Mouse (Mus musculus): ENCODE results near the gene Gtsf1l. TPM values are rescaled to one million over a fixed set of nuclear protein-coding genes. Genes with fewer than 3 reads are reported as not detected.
A peak's percentile ranks its signal among the peaks of the same experiment; 100 is the strongest.
"Not testable (repeated sequence)": the region's sequence is repeated elsewhere in the genome, so short reads cannot be mapped to it uniquely, and the experiment has no call there.

The Gtsf1l gene
- total and polyA plus RNA-seq, 3 experiments: 0.38 TPM; not detected in 2

DNA sequence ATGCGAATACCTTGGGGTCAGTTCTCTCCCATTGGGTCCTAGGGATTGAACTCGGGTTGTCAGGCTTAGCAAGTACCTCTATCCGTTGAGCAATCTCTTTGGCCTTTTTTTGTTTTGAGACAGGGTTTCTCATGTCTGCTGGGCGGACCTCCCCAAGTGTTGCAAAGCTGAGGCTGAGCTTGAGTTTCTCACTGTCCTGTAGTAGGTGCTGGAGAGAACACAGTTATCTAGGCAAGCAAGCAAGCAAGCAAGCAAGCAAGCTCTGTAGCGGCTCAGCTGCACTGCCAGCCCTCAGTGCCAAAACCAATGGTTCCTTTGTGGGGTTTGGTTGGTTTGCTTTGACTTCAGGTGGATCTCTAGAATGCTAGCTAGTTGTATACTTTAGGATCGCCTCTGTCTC lies 27.0 kb downstream of the Gtsf1l start:
- Histone ChIP-seq H3K27me3 (ENCODE audit: insufficient read depth, low read length) (no peaks in the 10 kb centered on the region), H3K36me3 (replicated peaks) (peaks cover 87% of the 10 kb centered on the region), H3K4me3 (ENCODE audit: low read depth, low read length) (no peak overlapping the region), H3K9me3 (replicated peaks) (no peaks in the 10 kb centered on the region), H3K4me1 (ENCODE audit: insufficient read depth, low read depth, low read length) (peaks cover 55% of the 10 kb centered on the region)
- no peak for ATAC-seq (ENCODE audit: extremely low read depth, insufficient number of reproducible peaks, low FRiP score, poor library complexity, severe bottlenecking)
- no peak for DNase-seq (ENCODE audit: low spot score)
- TF ChIP-seq POLR2AphosphoS5 (IDR thresholded peaks at IDR 0.05; ENCODE audit: insufficient replicate concordance, low read depth, low read length) (no peak), GATA1 (IDR thresholded peaks at IDR 0.05; ENCODE audit: borderline replicate concordance, low read length) (no peak), GATA2 (IDR thresholded peaks at IDR 0.05; ENCODE audit: borderline replicate concordance, low read depth, low read length) (no peak), TAL1 (conservative IDR thresholded peaks at IDR 0.05; ENCODE audit: low read depth, low read length) (no peak), CTCF (IDR thresholded peaks at IDR 0.05; ENCODE audit: low read depth, low read length) (no peak)

DNA sequence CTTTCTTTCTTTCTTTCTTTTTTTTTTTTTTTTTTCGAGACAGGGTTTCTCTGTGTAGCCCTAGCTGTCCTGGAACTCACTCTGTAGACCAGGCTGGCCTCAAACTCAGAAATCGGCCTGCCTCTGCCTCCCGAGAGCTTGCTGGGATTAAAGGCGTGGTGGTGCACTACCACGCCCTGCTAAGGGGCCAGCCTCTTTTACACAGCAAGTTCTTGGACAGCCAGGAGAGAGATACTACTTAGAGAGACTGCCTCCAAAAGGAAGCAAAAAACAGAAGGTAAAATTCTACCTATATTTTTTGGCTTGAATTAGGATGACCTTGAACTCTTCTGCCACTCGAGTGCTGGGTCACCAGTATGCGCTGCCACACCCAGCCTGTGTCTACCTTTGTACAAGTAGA lies 28.7 kb downstream of the Gtsf1l start:
- not testable (repeated sequence) for H3K4me3 ChIP-seq (ENCODE audit: low read depth, low read length); ATAC-seq (ENCODE audit: extremely low read depth, insufficient number of reproducible peaks, low FRiP score, poor library complexity, severe bottlenecking); H3K27me3 ChIP-seq (ENCODE audit: insufficient read depth, low read length); H3K9me3 ChIP-seq (replicated peaks); DNase-seq (ENCODE audit: low spot score)
- H3K36me3 ChIP-seq (replicated peaks): peaks cover 71% of the 10 kb centered on the region
- peaks cover 62% of the 10 kb centered on the region for H3K4me1 ChIP-seq (ENCODE audit: insufficient read depth, low read depth, low read length)

DNA sequence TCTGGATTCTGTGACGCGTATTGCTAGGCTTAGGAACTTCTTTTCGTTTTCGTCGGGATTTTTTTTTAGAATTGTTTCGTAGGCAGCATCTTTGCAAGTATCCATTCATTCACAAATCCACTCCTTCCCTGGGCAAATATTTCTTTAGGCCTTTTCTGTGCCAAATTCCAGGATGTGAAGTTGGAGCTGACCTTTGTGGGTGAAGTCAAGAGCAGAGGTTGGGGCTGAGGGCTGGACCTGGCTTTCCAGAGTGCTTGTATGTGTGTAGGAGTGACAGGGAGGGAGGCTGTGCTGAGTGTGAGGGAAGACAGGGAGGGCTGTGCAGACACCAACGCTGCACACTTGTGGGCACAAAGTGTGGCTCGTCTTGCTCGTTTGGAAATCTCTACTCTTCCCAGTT lies 31.1 kb downstream of the Gtsf1l start:
- peaks cover 61% of the 10 kb centered on the region for H3K4me1 ChIP-seq (ENCODE audit: insufficient read depth, low read depth, low read length)
- H3K4me3 ChIP-seq (ENCODE audit: low read depth, low read length): peak overlapping the region; percentile 42; the same call in 1 of the 2 replicates

DNA sequence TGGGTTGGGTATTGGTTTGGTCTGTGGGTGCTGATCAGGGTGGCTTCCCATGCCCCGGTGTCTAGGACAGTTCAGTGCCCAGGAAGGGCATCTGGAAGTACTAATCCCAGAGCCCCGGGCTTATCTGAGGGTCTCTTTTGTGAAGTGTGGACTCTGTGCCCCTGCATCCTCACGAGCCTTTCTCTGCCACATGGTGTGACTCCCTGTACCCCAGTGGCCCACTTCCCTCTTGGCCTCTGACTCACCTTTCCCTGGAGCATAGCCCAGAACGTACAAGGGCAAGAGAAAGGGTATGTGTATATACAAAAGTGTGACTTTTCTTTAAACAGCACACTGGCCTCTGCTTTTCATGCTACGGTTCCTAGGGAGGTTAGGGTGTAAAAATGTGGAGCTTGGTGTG lies 31.9 kb downstream of the Gtsf1l start:
- peaks cover 49% of the 10 kb centered on the region for H3K36me3 ChIP-seq (replicated peaks)
- no peaks in the 10 kb centered on the region for H3K9me3 ChIP-seq (replicated peaks)
- H3K4me1 ChIP-seq (ENCODE audit: insufficient read depth, low read depth, low read length): peaks cover 52% of the 10 kb centered on the region
- peak; percentile 18 for DNase-seq (ENCODE audit: low spot score)
- peak overlapping the region; percentile 84 for H3K4me3 ChIP-seq (ENCODE audit: low read depth, low read length)
- TF ChIP-seq GATA2 (IDR thresholded peaks at IDR 0.05; ENCODE audit: borderline replicate concordance, low read depth, low read length): no peak
- no peak for TF ChIP-seq TAL1 (conservative IDR thresholded peaks at IDR 0.05; ENCODE audit: low read depth, low read length)
- TF ChIP-seq POLR2AphosphoS5 (IDR thresholded peaks at IDR 0.05; ENCODE audit: insufficient replicate concordance, low read depth, low read length): no peak
- TF ChIP-seq CTCF (IDR thresholded peaks at IDR 0.05; ENCODE audit: low read depth, low read length): no peak
- TF ChIP-seq GATA1 (IDR thresholded peaks at IDR 0.05; ENCODE audit: borderline replicate concordance, low read length): no peak
- 0 out of 2 replicates have a peak, but pooled peaks have one; percentile 5 for ATAC-seq (ENCODE audit: extremely low read depth, insufficient number of reproducible peaks, low FRiP score, poor library complexity, severe bottlenecking)
- no peaks in the 10 kb centered on the region for H3K27me3 ChIP-seq (ENCODE audit: insufficient read depth, low read length)

More for the DNA sequence above, 31.1 kb downstream of the Gtsf1l start:
- DNase-seq (ENCODE audit: low spot score) (no peak), ATAC-seq (ENCODE audit: extremely low read depth, insufficient number of reproducible peaks, low FRiP score, poor library complexity, severe bottlenecking) (no peak)
- Histone ChIP-seq H3K36me3 (replicated peaks) (peaks cover 55% of the 10 kb centered on the region), H3K27me3 (ENCODE audit: insufficient read depth, low read length) (no peaks in the 10 kb centered on the region), H3K9me3 (replicated peaks) (no peaks in the 10 kb centered on the region)
- no peak for TF ChIP-seq TAL1 (conservative IDR thresholded peaks at IDR 0.05; ENCODE audit: low read depth, low read length)
- TF ChIP-seq GATA2 (IDR thresholded peaks at IDR 0.05; ENCODE audit: borderline replicate concordance, low read depth, low read length): no peak
- no peak for TF ChIP-seq POLR2AphosphoS5 (IDR thresholded peaks at IDR 0.05; ENCODE audit: insufficient replicate concordance, low read depth, low read length)

DNA sequence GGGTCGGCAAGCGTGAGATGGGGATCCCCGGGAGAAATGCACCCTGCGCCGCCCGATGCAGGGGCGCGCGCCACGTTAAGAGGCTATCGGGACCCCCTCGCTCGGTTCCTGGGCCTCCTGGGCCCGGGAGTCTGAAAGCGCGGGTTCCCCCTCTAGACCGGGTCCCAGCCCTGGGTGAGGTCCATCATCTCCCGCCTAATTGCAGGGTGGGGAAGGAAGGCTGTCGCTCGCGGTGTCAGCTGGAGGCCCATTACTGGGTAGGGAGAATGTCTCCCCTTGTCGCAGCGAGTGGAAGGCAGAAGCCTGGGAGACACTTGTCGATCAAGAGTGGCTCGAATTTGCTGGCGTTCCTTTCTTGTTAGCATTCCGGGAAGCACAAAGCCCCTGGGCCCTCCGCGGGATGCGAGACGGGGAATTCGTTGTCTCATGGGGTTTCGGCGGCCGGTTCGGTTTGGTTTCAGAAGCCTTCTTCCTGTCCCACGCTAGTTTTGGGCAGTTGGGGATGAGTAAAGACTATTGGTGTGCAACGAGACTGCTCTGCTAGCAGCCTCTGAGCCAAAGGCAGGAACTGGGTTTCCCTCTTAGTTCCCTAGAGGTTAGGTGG lies 32.7 kb downstream of the Gtsf1l start:
- H3K4me3 ChIP-seq (ENCODE audit: low read depth, low read length): peak overlapping the region; percentile 84
- peaks cover 52% of the 10 kb centered on the region for H3K36me3 ChIP-seq (replicated peaks)
- ATAC-seq (ENCODE audit: extremely low read depth, insufficient number of reproducible peaks, low FRiP score, poor library complexity, severe bottlenecking) (peak; percentile 19), DNase-seq (ENCODE audit: low spot score) (peak; percentile 48)
- TF ChIP-seq POLR2AphosphoS5 (IDR thresholded peaks at IDR 0.05; ENCODE audit: insufficient replicate concordance, low read depth, low read length): no peak
- TF ChIP-seq GATA1 (IDR thresholded peaks at IDR 0.05; ENCODE audit: borderline replicate concordance, low read length): no peak
- no peaks in the 10 kb centered on the region for H3K9me3 ChIP-seq (replicated peaks)
- H3K27me3 ChIP-seq (ENCODE audit: insufficient read depth, low read length): no peaks in the 10 kb centered on the region
- H3K4me1 ChIP-seq (ENCODE audit: insufficient read depth, low read depth, low read length): peaks cover 48% of the 10 kb centered on the region

DNA sequence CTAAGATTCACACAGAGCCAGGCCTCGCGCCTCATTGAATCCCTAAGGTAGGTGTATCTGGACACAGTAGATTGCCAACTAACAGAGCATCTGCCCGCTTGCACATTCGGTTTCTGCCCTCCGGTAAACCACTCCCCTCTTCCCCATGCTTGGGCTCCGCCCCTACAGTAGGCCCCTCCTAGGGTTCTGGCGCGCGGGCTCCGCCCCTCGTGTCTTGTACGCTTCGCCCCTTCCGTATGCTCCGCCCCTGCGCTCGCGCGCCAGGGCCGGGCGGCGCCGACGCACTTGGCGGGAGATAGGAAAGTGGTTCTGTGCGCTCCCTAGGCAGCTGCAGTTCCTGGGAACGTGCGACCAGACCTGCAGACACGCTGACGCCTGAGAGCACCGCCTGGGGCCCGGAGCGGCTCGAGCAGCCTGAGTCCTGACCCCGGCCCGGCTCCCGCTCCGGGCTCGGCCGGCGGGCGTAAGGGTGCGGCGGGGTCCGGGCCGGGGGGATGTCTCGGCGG lies 33.3 kb downstream of the Gtsf1l start, which contains the start of gene Mybl2:
Gene Mybl2, plus strand, starts transcription at position 353 of the 506 bp plus-strand sequence.
- DNase-seq (ENCODE audit: low spot score) (peak; percentile 89), ATAC-seq (ENCODE audit: extremely low read depth, insufficient number of reproducible peaks, low FRiP score, poor library complexity, severe bottlenecking) (peak; percentile 95)
- no peaks in the 10 kb centered on the region for H3K27me3 ChIP-seq (ENCODE audit: insufficient read depth, low read length)
- H3K9me3 ChIP-seq (replicated peaks): no peaks in the 10 kb centered on the region
- H3K4me1 ChIP-seq (ENCODE audit: insufficient read depth, low read depth, low read length): peaks cover 42% of the 10 kb centered on the region
- TF ChIP-seq POLR2AphosphoS5 (IDR thresholded peaks at IDR 0.05; ENCODE audit: insufficient replicate concordance, low read depth, low read length) (no peak), TAL1 (conservative IDR thresholded peaks at IDR 0.05; ENCODE audit: low read depth, low read length) (0 out of 2 replicates have a peak, but pooled peaks have one; percentile 13)
- H3K4me3 ChIP-seq (ENCODE audit: low read depth, low read length): peak within 1 kb of the TSS; percentile 84
- H3K36me3 ChIP-seq (replicated peaks): peaks cover 46% of the 10 kb centered on the region

DNA sequence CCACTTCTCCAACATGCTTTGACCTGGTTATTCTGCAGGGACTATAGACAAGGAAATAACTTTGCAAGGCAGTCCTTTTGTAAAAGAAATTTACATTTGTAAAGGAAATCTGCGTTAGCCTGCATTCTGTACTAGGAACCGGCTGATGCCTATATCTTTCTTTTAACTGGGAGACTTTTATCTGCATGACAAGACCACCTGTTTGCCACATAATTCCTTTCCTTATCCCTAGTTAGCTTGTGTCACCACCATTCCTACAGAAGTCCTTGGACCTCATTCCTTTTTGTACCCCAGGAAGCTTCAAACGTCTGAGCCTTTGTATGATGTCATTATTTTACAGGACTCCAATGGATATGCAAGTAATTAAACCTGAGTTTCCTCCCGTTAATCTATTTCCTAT lies 34.8 kb downstream of the Gtsf1l start:
- TF ChIP-seq TAL1 (conservative IDR thresholded peaks at IDR 0.05; ENCODE audit: low read depth, low read length): no peak
- no peak for TF ChIP-seq GATA1 (IDR thresholded peaks at IDR 0.05; ENCODE audit: borderline replicate concordance, low read length)
- no peak for TF ChIP-seq CTCF (IDR thresholded peaks at IDR 0.05; ENCODE audit: low read depth, low read length)
- TF ChIP-seq POLR2AphosphoS5 (IDR thresholded peaks at IDR 0.05; ENCODE audit: insufficient replicate concordance, low read depth, low read length): no peak
- no peak for TF ChIP-seq GATA2 (IDR thresholded peaks at IDR 0.05; ENCODE audit: borderline replicate concordance, low read depth, low read length)
- H3K9me3 ChIP-seq (replicated peaks): no peaks in the 10 kb centered on the region
- ATAC-seq (ENCODE audit: extremely low read depth, insufficient number of reproducible peaks, low FRiP score, poor library complexity, severe bottlenecking) (no peak), DNase-seq (ENCODE audit: low spot score) (no peak)
- no peak overlapping the region for H3K4me3 ChIP-seq (ENCODE audit: low read depth, low read length)
- peaks cover 44% of the 10 kb centered on the region for H3K36me3 ChIP-seq (replicated peaks)
- H3K4me1 ChIP-seq (ENCODE audit: insufficient read depth, low read depth, low read length): peaks cover 28% of the 10 kb centered on the region
- no peaks in the 10 kb centered on the region for H3K27me3 ChIP-seq (ENCODE audit: insufficient read depth, low read length)

Measured in G1E (cell line).